Mouse (Mus musculus) lung, embryonic 14.5 days (tissue): ENCODE measurements around the gene Calm4. TPM values are rescaled to one million over a fixed set of nuclear protein-coding genes. Genes with fewer than 3 reads are reported as not detected.
A peak's percentile ranks its signal among the peaks of the same experiment; 100 is the strongest.

Experiments used
- ATAC-seq: fragments of 200-750 bp; cut with Nextera tagmentation; 2 replicates; pipeline ENCODE4 v1.8.0; 2017; ENCODE audit warnings: mild to moderate bottlenecking, moderate TSS enrichment, moderate library complexity; ENCODE audit not compliant: insufficient read depth
- DNase-seq: peaks from one replicate; pipeline ENCODE4 v3.0.0-alpha.2; 2015
- H3K27ac ChIP-seq: fragments of 300-500 bp; sonication (generic); 2 replicates; pipeline ENCODE4 v1.5.1; 2014; ENCODE audit warnings: low read depth, mild to moderate bottlenecking, moderate library complexity
- H3K27me3 ChIP-seq: fragments of 300-500 bp; sonication (generic); 2 replicates; pipeline ENCODE4 v1.6.1; 2014; ENCODE audit warnings: low read length, control low read depth; ENCODE audit not compliant: insufficient read depth
- H3K36me3 ChIP-seq: fragments of 300-500 bp; sonication (generic); 2 replicates; pipeline ENCODE4 v1.6.1; 2014; ENCODE audit warnings: control low read depth; ENCODE audit not compliant: insufficient read depth
- H3K4me1 ChIP-seq: fragments of 300-500 bp; sonication (generic); 2 replicates; pipeline ENCODE4 v1.6.1; 2014; ENCODE audit warnings: antibody characterized with exemption, control low read depth; ENCODE audit not compliant: insufficient read depth
- H3K4me2 ChIP-seq: fragments of 300-500 bp; sonication (generic); 2 replicates; pipeline ENCODE4 v1.6.1; 2014; ENCODE audit warnings: mild to moderate bottlenecking
- H3K4me3 ChIP-seq: fragments of 300-500 bp; sonication (generic); 2 replicates; pipeline ENCODE4 v1.5.1; 2014; ENCODE audit warnings: low read depth, low read length
- H3K9ac ChIP-seq: fragments of 300-500 bp; sonication (generic); 2 replicates; pipeline ENCODE4 v1.6.1; 2014
- H3K9me3 ChIP-seq: fragments of 300-500 bp; sonication (generic); 2 replicates; pipeline ENCODE4 v1.6.1; 2016; ENCODE audit warnings: low read depth, low read length, control low read depth
- CTCF ChIP-seq: IDR thresholded peaks from 2 replicates; pipeline ENCODE4 v1.5.1; 2016; ENCODE audit warnings: antibody characterized with exemption, low read depth
- WGBS: fragments of 180-500 bp; shearing (Covaris S2); extraction: QIAGEN DNeasy Blood & Tissue Kit; methylation state at CpG from one replicate; pipeline ENCODE4 v1.1.7; 2014; 5-methylcytosine and 5-hydroxymethylcytosine counted together
- polyA plus RNA-seq: library from polyadenylated mRNA; unstranded; fragments of >200 nt; fragmentation: Nextera tagmentation; extraction: Ambion mirVana; gene quantifications from 2 replicates; pipeline ENCODE4 v1.2.1, GENCODE M21; 2014

Gene Calm4
- polyA plus RNA-seq, 1 experiment from 2014 or later: not detected

DNA sequence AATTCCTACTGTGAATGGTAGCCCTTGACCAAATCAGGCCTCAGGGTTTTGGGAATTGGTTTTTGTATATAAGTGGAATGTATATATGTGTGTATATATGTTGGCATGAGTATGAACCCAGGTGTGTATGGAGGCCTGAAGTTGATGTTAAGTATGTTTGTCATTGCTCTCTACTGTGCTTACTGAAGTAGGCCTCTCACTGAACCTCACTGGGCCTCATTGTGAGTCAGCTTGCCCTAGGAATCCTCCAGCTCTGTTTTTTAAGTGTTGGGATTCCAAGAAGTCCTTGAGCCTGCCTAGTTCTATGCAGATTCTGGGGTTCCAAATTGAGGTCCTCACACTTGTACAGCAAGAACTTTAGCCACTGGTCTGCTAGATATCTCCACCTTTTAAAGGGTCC is 32.3 kb downstream of the Calm4 start:
- DNase-seq: peak; percentile 24
- ATAC-seq: peak; percentile 73; the same call in 1 of the 2 replicates

DNA sequence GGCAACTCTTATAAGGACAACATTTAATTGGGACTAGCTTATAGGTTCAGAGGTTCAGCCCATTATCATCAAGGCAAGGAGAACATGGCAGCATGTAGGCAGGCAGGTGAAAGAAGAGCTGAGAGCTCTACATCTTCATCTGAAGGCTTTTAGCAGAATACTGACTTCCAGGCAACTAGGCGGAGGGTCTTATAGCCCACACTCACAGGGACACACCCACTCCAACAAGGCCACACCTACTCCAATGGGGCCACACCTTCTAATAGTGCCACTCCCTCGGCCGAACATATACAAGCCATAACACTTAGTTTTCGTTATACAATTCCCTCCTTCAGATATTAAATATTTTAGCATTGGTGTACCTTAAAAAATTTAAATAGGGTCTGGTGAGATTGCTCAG is 35.3 kb downstream of the Calm4 start:
- ATAC-seq: no peak
- TF ChIP-seq CTCF: no peak
- DNase-seq: no peak
- WGBS: 91% methylated on average over 4 of the region's 4 CpGs
- Histone ChIP-seq H3K27me3 (no peaks in the 10 kb centered on the region), H3K4me2 (no peak overlapping the region), H3K9me3 (no peaks in the 10 kb centered on the region), H3K36me3 (no peaks in the 10 kb centered on the region), H3K27ac (no peak overlapping the region), H3K4me1 (no peaks in the 10 kb centered on the region), H3K9ac (no peak overlapping the region), H3K4me3 (no peak overlapping the region)

More for the DNA sequence above, 32.3 kb downstream of the Calm4 start:
- Histone ChIP-seq H3K4me2 (no peak overlapping the region), H3K27ac (no peak overlapping the region), H3K9ac (no peak overlapping the region), H3K9me3 (no peaks in the 10 kb centered on the region), H3K36me3 (no peaks in the 10 kb centered on the region), H3K27me3 (no peaks in the 10 kb centered on the region), H3K4me3 (no peak overlapping the region), H3K4me1 (no peaks in the 10 kb centered on the region)
- no peak for TF ChIP-seq CTCF

DNA sequence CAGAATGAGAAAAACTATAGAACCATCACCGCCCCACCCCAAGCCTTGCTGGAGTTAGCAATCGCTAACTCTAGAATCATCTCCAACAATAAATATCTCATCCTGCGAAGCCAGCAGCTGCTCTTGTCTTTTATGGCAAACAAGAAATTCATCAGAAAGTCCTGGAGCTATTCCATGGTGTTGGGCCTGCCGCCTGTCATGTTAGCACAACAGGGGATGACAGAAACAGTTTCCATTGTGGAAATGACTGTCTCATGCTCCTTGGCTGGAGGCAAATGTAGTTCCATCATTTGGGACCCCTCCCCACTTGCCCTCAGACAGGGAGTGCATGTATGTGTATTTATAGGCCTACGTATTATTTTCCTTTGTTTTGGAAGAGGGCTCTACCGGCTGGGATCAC is 38.9 kb downstream of the Calm4 start:
- H3K27me3 ChIP-seq: no peaks in the 10 kb centered on the region
- TF ChIP-seq CTCF: no peak
- 0 out of 2 replicates have a peak overlapping the region, but pooled peaks have one; percentile 16 for H3K27ac ChIP-seq
- WGBS: 53% methylated on average over 6 of the region's 6 CpGs
- H3K9me3 ChIP-seq: no peaks in the 10 kb centered on the region
- peaks cover 13% of the 10 kb centered on the region; the same call in 1 of the 2 replicates for H3K36me3 ChIP-seq
- DNase-seq: peak; percentile 68
- H3K4me3 ChIP-seq: no peak overlapping the region
- H3K4me2 ChIP-seq: no peak overlapping the region
- no peak overlapping the region for H3K9ac ChIP-seq
- no peaks in the 10 kb centered on the region for H3K4me1 ChIP-seq
- ATAC-seq: peak; percentile 61; the same call in 1 of the 2 replicates

DNA sequence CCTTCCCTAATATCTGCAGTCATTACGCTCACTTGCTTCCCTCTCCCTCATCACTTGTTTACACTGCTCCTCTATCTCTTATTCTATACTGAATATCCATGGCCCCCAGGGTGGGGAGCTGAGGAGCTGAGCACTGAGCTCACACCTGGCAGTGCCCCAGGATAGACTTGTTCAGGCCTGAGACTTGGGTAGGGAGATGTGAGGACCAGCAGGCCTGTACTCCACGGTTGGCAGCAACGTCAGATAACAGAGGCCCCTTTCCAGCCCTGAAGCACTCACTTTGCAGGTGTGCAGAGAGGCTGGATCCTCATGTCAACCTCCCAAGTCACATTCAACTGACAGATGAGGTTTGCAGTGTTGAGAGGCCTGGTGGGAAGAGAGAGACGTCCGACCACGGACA is 39.6 kb downstream of the Calm4 start:
- H3K4me1 ChIP-seq: no peaks in the 10 kb centered on the region
- no peak overlapping the region for H3K27ac ChIP-seq
- H3K4me2 ChIP-seq: no peak overlapping the region
- no peaks in the 10 kb centered on the region for H3K9me3 ChIP-seq
- ATAC-seq: peak; percentile 48
- no peak overlapping the region for H3K4me3 ChIP-seq
- H3K36me3 ChIP-seq: peaks cover 20% of the 10 kb centered on the region
- H3K27me3 ChIP-seq: no peaks in the 10 kb centered on the region
- H3K9ac ChIP-seq: no peak overlapping the region
- 46% methylated on average over 6 of the region's 6 CpGs for WGBS
- no peak for TF ChIP-seq CTCF
- DNase-seq: no peak

DNA sequence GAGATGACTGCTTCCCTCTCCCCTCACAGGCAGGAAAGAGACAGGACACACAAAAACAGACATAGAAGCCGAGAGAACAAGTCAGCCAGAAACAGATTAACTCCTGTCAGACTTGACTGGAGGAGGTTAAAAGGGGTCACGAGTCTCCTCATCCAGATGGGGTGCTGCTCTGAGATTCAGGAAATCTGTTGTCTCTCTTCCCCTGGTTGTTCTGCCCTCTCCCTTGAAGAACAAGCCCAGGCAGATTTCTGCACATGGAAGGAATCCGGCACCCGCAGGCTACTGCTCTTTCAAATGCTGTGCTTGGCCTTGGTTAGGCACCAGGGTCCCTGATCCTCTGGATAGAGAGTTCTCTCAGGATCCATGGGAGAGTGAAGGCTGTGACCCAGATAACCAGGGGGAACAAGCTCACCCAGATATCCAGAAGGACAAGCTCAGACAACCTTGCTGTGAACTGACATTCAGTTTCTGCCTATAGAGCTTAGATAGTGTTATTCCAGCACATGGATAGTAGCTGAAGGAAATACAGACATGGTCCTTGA is 40.2 kb downstream of the Calm4 start:
- H3K9ac ChIP-seq: no peak overlapping the region
- no peak for TF ChIP-seq CTCF
- H3K4me2 ChIP-seq: no peak overlapping the region
- H3K4me1 ChIP-seq: no peaks in the 10 kb centered on the region
- H3K27me3 ChIP-seq: no peaks in the 10 kb centered on the region
- no peak for DNase-seq
- no peaks in the 10 kb centered on the region for H3K9me3 ChIP-seq
- H3K36me3 ChIP-seq: peaks cover 22% of the 10 kb centered on the region
- peak; percentile 21; the same call in 1 of the 2 replicates for ATAC-seq
- H3K4me3 ChIP-seq: no peak overlapping the region
- WGBS: 59% methylated on average over 4 of the region's 4 CpGs
- no peak overlapping the region for H3K27ac ChIP-seq

DNA sequence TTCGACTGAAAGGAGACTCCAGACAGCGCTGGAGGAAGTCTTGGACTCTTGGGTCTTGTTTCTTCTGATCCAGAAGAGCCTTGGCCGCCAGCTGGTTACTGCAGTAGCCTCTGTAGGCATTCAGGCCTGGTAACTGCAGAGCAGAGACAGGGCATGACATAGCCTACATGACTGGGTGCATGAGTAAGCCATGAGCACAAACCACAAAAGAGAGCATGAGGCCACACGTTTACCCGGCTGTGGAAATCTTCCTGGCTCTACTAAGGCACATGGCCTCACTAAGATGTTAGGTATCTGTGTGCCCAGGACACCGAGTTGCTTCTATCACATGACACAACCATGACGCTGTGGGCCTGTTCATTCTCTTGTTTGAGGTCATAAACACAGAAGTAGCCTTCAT is 49.1 kb downstream of the Calm4 start:
- peaks cover 63% of the 10 kb centered on the region for H3K36me3 ChIP-seq
- ATAC-seq (no peak), DNase-seq (no peak)
- H3K9me3 ChIP-seq: no peaks in the 10 kb centered on the region
- H3K27me3 ChIP-seq: no peaks in the 10 kb centered on the region
- no peak for TF ChIP-seq CTCF
- 95% methylated on average over 7 of the region's 7 CpGs for WGBS
- no peak overlapping the region for H3K9ac ChIP-seq
- no peaks in the 10 kb centered on the region for H3K4me1 ChIP-seq
- no peak overlapping the region for H3K27ac ChIP-seq
- H3K4me3 ChIP-seq: no peak overlapping the region
- no peak overlapping the region for H3K4me2 ChIP-seq

Other genes starting within 250 kb of the Calm4 start
- 17.8 and 18.4 TPM in 2 replicates for gene Fam208b, start 226.6 kb upstream of the Calm4 start, polyA plus RNA-seq
- gene Asb13, start 203.7 kb upstream of the Calm4 start, polyA plus RNA-seq: 10.7 and 10.8 TPM in 2 replicates
- gene Calml3, start 33.4 kb upstream of the Calm4 start, polyA plus RNA-seq: 0.18 TPM in 1 of 2 replicates, not detected in the other
- gene Calm5, start 16.4 kb downstream of the Calm4 start, polyA plus RNA-seq: not detected in 2 replicates
- 71.4 and 74.5 TPM in 2 replicates for gene Net1, start 80.5 kb downstream of the Calm4 start, polyA plus RNA-seq
- not detected in 2 replicates for gene Tubal3, start 80.5 kb downstream of the Calm4 start, polyA plus RNA-seq
- gene Ucn3, start 107.6 kb downstream of the Calm4 start, polyA plus RNA-seq: not detected in 2 replicates
- gene Akr1c14, start 211.3 kb downstream of the Calm4 start, polyA plus RNA-seq: 0.70 and 0.92 TPM in 2 replicates